Mouse (Mus musculus): ENCODE results near the gene 1700023F06Rik.

DNA sequence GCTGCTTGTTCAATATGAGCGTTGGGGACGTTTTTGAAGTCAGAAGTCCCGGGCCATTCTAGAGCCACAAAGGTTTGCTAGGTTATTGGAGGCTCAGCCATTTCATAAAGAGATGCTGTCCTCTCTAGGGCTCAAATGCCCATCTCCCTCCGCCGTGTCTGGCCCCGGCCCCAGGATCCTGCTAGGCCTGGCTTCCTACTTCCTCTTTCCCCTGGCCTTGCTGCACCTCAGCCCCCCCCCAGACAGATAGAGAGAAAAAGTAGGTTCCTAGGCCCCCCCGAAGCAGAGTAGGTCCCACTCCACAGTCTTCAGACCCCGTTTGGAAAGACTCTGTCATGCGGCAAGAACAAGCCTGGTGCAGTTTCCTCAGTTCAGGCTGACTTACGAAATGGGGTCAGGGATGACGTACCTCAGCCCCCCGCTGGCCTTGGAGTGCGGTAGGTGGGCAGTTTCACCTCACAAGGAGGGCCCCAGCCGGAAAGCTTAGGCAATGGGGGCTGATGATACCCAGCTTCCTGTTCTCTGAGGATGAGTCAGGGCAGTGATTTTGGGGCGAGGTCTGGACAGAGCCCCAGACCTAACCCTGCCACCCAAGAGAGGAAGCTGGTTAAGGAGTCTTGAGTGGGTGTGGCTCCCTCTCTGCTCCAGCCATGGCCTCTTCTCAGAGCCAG lies 30.4 kb downstream of the 1700023F06Rik start:
- TF ChIP-seq CTCF (IDR thresholded peaks at IDR 0.05; ENCODE audit: insufficient read depth, low read length) = no peak
- TF ChIP-seq POLR2A (IDR thresholded peaks at IDR 0.05; ENCODE audit: borderline replicate concordance, extremely low read depth, low read depth, low read length) = no peak

All from lung, adult 2 months (tissue).